Mouse (Mus musculus): ENCODE measurements around the gene Gm49396.

Gm49396 gene

DNA sequence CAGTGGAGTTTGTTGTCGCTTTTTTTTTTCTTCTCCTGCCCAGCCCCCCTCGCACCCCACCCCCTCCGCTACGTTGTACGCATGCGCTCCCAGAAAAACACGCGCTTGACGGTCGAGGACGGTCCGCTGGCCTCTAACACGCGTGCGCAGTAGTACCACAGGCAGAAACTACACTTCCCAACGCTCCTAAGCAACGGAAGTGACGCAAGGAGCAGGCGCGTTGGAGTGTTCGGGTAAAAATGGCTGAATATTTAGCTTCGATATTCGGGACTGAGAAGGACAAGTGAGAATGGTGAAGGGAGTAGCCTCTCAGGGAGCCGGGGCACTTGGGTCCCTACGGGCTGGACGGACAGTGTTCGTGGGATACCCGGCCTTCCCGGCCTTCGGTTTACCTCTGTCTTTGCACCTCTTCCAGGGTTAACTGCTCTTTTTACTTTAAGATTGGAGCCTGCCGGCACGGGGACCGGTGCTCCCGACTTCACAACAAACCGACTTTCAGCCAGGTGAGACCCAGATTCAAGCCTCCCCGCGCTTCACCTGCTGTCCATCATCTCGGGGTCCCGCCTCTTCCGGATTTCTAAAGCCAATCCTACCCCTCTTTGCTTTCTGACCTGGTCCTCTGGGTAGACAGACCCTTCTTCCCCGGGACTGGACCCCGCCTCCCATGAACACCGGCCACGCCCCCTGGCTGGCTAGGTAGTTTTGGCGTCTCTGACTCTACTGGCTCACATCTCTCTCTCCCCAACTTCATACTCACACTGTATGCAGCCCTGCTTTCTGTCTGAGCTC is at the start of gene Gm49396, which contains the start of the genes U2af1l4 and Psenen:
Gene Gm49396, plus strand, starts transcription at position 228 of the 789 bp plus-strand sequence.
Gene U2af1l4, plus strand, starts transcription at position 185 of the 789 bp plus-strand sequence.
Gene Psenen, minus strand, starts transcription at position 511 of the 789 bp plus-strand sequence.
- peak; percentile 97 for DNase-seq

DNA sequence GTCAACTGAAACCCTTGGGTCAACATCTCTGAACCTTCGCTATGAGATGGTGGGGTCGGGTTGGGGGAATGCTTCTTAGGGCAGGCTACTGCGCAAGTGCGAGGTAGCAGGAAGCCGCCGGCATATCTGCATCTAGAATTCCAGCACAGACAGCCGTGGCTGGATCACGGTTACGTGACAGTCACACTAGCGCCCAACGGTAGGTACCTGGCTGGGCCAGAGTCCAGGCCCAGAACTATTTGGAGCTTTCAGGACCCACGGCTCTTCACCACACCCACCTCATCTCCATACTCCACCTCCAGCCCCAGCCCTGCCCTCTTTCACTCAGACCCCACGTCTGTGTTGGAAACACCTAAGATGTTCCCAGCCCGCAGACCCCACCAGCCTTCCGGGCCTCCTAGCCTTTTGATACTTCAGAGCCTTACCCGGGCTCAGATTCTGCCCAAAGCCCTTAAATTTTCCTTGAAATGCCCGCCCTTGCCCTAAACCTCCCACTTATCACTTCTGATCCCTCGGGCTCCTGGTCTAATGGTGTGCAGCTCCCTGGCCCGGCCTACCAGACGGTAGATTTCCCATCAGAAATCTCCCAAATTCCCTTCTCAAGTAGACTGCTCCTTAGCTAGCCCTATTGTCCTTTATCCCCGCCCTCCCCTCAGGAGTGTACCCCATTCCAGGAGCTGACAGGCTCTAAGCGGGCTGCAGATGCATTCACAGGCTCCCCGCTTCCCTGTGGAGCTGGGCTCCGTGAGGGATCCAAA is 48.0 kb upstream of the Gm49396 start:
- DNase-seq: no peak

DNA sequence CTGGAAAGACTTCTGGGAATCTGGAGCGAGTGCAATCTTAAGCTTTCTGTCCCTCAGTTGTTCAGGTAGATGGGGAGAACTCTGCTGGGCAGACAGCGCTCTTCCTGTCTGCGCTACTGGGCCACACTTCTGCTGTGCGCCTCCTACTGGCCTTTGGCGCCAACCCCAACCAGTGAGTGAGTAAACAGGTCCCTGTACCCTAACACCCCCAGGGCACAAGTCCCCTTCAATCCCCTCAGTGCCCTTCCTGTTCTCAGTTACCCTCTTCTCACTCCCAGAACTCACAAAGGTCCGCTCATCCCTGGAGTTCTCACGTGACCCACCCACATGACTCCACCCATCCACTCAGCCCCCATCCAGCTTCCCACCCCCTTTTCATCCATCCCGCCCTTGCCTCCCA is 44.8 kb upstream of the Gm49396 start:
- DNase-seq: no peak

GRCm38 (mm10) chr7:30520396-30520795 is 42.7 kb upstream of the Gm49396 start:
- peak; percentile 53 for DNase-seq

GRCm38 (mm10) chr7:30520856-30521255 is 42.3 kb upstream of the Gm49396 start:
- DNase-seq: peak; percentile 77

DNA sequence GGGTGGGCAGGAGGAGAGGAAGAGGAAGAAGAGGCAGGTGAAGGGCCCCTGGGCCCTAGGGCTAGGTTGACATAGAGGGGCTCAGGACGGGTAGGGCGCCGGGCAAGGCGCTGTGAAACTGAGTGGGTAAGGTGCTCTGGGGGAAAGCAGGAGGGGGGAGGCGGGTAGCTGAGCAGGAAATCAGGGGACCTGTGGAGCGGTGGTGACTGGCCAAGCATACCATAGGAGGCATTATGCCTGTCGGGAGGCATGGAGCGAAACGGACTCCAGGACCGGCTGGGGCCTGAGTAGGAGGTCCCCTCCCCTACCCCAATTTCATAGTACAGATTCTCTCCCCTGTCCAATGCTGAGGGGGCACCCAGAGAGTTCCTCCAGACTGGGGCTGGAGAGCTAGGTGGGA is 40.3 kb upstream of the Gm49396 start:
- DNase-seq: no peak

GRCm38 (mm10) chr7:30524487-30524886 is 38.7 kb upstream of the Gm49396 start:
- DNase-seq: no peak

GRCm38 (mm10) chr7:30525954-30526353 is 37.2 kb upstream of the Gm49396 start:
- no peak for DNase-seq

DNA sequence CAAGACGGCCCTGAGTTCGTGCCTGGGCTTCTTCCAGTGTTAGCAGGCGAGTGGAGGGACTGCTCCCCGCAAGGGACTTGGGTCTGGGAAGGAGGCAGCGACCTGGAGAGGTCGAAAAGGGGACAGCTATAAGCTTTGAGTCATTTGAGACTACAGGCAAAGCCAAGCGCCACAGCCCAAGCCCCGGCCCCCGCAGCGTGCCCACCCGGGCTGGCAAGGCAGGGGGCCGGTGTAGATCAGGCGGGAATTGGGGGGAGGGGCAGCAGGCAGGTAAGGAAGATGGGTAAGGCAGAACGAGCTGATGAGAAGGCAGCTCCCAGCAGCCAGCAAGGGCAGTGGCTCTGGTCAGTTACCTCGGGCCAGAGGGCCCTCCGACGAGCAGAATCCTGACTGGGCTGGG is 36.7 kb upstream of the Gm49396 start:
- no peak for DNase-seq

GRCm38 (mm10) chr7:30526981-30527380 is 36.2 kb upstream of the Gm49396 start:
- no peak for DNase-seq

DNA sequence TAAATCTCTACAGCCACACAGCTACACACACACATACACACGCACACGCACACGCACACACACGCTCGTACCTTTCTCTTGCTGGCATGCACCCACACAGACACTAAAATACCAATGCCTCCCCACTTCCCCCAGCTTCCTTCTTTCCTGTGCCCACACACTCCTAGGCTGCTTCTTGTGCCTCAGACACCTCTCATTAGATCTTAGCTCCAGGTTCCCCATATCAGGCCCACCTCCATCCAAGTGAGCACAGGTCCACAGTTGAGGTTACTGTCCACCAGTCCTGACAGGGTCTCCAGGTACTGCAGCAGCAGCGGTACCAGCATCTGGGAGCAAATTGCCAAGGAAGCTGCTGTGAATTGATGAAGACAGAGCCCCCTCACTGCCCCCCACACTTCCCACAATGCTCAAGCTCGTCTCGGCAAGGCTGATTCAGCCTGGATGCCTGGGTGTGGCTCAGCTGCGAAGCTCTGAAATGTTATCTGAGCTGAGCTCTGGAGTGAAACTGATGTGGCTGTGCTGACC is 31.8 kb upstream of the Gm49396 start:
- no peak for DNase-seq

DNA sequence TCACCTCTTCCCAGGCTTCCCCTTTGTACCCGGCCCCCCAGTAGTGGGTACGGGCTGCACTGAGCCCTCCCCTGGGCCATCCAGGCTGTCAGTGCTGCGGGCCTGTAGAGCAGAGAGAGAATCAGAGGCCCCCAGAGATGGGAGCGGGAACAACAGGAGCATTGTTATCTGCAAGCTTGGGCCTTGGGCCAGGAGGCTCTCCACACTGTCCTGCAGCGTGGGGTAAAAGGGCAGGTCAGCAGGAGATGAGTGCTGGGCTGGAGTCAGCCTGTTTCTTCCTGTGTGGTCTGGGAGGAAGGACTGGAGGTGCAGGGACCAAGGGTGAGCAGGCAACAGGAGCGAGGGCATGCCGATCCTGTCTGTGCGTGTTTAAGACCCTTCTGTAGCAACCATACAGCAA is 30.2 kb upstream of the Gm49396 start:
- DNase-seq: no peak

GRCm38 (mm10) chr7:30533941-30534632 is 29.1 kb upstream of the Gm49396 start:
- DNase-seq: peak; percentile 67

DNA sequence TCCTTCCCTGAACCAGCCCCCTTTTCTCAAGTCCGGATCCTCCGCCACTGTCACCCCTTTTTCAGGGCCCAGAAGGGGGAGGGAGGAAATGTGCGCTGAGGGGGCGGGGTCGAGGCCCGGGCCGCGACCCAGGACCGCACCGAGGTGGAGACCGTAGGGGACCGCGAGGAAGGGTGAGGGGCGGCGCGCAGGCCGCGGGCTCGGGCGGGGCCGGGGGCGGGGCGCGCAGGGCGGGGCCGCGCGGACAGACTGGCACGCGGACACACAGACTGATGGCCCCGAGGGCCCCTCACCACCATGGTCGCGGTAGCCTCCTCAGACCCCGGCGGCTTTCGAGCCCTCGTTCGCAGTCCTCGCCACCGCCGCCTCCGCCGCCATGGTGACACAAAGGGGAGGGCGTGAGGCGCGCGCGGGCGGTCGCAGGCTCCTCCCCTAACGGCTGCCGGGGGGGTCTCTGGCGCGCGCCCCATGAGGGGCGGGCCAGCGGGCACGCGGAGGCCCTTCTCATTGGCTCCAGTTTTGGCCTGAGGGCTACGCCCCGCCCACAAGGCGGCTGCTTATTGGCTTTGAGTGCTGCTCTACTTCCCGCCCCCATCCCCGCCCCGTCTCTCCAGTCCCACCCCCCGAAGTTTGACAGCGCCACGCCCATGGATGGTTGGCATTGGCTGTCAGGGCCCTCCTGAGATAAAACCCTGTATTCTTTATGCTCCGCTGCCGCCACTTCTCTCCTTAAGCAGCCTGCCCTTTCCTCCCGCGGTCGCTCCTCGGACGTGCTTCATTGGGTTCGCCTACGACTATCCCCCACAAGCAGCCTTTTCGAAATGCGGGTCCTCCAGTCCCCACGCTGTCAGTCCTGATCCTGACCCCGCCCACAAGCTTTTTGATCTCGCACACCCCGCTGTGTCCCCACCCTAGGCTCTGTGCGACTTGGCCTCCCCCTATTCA is 28.2 kb upstream of the Gm49396 start, which contains the start of gene Arhgap33:
Gene Arhgap33, minus strand, starts transcription at position 428 of the 945 bp plus-strand sequence.
- peak; percentile 96 for DNase-seq

GRCm38 (mm10) chr7:30540572-30540971 is 22.6 kb upstream of the Gm49396 start:
- DNase-seq: no peak

DNA sequence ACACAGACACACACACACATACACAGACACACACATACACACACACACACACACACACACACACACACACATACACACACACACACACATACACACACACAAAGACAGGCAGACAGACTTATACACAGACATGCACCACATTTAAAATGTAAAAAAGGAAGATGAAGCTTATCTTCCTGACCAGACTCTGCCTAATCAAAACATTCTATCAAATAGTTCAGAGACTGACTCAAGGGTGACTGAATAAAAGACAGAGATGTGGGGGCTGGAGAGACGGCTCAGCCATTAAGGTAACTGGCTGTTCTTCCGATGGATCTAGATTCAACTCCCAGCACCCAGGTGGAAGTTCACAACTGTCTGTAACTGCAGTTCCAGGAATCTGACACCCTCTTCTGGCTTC is 18.8 kb upstream of the Gm49396 start:
- DNase-seq: no peak

DNA sequence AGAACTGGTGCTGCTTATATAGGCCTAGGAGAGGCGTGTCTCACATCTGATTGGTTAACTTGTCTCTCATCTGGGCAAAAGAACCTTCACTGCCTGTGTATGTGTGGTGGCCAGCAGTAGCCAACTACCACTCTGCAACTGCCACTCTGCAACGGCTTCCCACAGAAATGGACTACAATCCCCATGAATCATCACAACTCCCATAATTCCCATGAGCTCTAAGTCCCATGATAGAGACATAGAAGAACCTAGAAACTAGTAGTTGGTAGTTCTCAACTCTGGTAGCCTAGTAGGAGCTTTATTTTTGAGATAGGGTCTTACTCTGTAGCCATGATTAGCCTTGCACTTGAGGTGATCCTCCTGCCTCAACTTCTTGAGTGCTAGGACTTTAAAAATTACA is 13.3 kb upstream of the Gm49396 start:
- DNase-seq: no peak

GRCm38 (mm10) chr7:30550603-30551002 is 12.5 kb upstream of the Gm49396 start:
- DNase-seq: no peak

- peak; percentile 51 for DNase-seq
These were observed 11.6 kb upstream of the Gm49396 start for GRCm38 (mm10) chr7:30551445-30552101.

GRCm38 (mm10) chr7:30552102-30553020 is 10.8 kb upstream of the Gm49396 start, which contains the start of the genes Hspb6 and Proser3:
Hspb6 (plus strand) TSS chr7:30552178.
Proser3 (minus strand) TSS chr7:30552299.
- DNase-seq: peak; percentile 98
